Mouse (Mus musculus): Measurements from ENCODE around the gene Aldh1a3.

The Aldh1a3 gene

GRCm38 (mm10) chr7:66427437-66428161, at the start of gene Aldh1a3:
TSS of gene Aldh1a3 (minus strand) at chr7:66427517.
- DNase-seq (ENCODE audit: low spot score) = no peak

- DNase-seq (ENCODE audit: low spot score) = no peak
These were observed 49.0 kb upstream of the Aldh1a3 start for GRCm38 (mm10) chr7:66476289-66476688.

DNA sequence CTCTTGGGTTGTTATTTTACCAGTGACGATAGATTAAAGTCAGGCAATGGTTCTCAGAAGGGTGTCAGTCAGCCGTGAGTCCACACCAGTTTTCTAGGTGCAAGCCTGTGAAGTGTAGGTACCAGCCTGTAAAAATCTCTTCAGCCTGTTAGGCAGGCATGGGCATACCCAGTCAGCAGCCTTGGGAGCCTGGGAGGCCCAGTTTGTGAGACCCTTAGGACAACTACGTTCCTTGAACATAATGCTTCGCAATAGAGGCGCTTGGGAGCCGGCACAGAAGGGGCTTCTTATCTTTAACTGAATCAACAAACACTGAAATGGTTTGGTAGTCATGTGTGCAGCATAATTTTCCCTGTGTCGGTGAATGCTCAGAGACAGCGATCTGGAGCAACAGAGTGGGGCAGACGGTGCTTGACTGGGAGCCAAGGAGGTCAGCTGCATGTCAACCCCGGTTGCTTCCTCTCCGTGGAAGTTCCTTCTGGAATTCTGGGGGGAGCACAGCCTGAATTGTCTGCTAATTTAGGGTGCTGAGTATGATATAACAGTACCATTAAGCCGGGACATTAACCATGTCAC, 44.4 kb upstream of the Aldh1a3 start:
- DNase-seq (ENCODE audit: low spot score) = no peak

DNA sequence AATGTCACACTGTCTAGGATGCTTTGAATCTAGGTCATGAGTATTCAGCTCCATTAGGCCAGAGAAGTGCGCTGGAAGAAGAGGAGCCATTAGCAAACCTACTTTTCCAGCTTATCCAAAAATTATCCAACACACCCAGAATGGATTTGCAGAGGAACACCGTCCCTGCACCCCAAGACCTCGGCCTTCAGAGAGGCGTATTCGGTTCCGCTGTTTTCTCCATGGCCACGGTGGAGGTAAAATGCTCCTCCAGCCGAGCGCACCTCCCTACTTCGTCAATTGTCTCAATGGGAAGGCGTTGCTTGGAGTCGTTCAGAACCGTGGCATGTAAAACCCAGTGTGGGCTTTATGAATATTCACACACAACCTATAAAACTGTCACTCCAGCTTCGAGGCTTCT, 39.3 kb upstream of the Aldh1a3 start:
- no peak for DNase-seq (ENCODE audit: low spot score)

- DNase-seq (ENCODE audit: low spot score) = no peak
These were observed 37.9 kb upstream of the Aldh1a3 start for GRCm38 (mm10) chr7:66465241-66465640.

- no peak for DNase-seq (ENCODE audit: low spot score)
These were observed 35.8 kb upstream of the Aldh1a3 start for GRCm38 (mm10) chr7:66463081-66463480.

DNA sequence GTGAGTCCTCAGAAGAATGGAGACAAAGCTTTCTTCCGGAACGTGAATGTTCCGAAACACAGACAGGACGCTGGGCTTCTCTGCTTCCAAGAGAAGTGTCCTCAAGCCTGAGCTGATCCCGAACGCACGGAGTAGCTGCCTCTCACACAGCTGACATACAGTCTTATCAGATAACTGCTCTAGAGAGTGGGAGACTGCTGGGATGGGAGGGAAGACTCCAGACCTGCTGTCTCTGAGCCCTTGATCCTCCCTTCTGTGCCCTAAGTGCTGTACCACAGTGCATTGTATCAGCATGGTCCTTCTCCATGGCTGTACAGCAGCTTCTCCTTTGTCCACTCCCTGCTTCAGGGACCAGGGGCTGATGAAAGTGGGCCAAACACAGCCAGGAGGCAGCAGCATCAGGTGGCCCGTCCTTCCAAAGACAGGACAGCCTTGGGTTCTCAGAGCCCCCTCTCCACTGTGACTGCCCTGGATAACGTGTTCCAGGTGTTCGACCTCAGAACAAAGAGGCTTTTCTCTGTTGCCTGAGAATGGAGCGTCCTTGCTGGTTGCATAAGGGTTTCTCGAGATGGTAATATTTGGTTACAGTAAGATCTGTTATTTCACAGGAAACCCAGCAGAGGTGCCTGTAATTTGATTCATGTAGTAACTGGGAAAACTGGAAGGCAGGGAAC, 24.4 kb upstream of the Aldh1a3 start:
- no peak for DNase-seq (ENCODE audit: low spot score)

DNA sequence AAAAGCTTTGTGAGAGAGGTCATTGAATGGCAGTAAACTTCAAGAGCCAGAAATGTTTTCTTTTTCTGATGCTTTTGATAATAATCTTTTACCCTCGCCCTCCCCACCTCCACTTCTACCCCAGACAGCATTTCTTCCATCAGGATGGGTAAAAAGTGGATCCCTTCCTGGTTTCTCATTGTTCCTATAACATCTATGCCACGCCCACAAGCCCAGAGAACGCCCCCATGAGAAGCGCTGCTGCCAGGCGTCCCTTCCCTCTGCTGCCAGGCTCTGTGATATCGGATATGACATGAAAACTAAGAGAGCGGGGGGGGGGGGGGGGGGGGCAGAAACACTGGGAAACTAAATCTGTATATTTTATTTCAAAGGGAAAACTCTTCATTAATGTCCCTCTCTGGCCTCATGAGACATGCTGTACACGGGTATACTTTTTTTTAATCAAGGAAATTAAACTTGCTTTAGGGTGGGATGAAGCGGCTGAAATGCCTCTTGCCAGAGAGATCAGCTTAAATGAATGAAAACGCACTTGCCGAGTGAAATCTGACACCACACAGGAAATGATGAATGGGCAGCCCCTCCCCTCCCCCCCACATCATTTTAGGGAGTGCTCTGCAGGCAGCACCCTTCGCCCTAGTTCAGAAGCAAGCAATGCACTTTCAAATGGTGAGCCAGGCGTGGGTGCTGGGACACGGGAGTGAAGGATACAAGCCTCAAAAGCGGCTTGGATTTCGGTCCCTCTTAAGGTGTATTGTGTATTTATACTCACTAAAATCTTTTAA, 22.8 kb upstream of the Aldh1a3 start:
- DNase-seq (ENCODE audit: low spot score) = no peak

- no peak for DNase-seq (ENCODE audit: low spot score)
These were observed 21.6 kb upstream of the Aldh1a3 start for GRCm38 (mm10) chr7:66448786-66449540.

- DNase-seq (ENCODE audit: low spot score) = no peak
These were observed 21.0 kb upstream of the Aldh1a3 start for GRCm38 (mm10) chr7:66448304-66448703.

- DNase-seq (ENCODE audit: low spot score) = no peak
These were observed 19.5 kb upstream of the Aldh1a3 start for GRCm38 (mm10) chr7:66446860-66447259.

GRCm38 (mm10) chr7:66445117-66445905, 18.0 kb upstream of the Aldh1a3 start:
- DNase-seq (ENCODE audit: low spot score) = no peak

DNA sequence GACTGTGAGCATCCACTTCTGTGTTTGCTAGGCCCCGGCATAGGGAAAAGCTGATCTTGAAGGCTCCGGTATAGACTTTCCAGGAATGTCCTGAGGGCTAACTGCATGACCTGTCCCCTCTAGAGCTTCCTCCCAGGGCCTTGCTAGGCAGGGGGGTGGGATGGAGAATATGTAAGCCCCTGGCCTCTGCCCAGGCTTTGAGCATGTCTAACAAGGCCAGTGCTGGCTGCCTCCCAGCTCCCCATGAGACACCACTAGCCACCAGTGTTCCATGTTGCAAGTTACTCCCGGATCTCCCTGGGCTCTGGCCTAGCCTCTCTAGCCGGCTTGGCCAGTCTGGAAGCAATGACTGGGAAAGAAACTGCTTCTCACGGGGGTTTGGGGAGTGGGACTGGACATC, 17.4 kb upstream of the Aldh1a3 start:
- DNase-seq (ENCODE audit: low spot score) = no peak

DNA sequence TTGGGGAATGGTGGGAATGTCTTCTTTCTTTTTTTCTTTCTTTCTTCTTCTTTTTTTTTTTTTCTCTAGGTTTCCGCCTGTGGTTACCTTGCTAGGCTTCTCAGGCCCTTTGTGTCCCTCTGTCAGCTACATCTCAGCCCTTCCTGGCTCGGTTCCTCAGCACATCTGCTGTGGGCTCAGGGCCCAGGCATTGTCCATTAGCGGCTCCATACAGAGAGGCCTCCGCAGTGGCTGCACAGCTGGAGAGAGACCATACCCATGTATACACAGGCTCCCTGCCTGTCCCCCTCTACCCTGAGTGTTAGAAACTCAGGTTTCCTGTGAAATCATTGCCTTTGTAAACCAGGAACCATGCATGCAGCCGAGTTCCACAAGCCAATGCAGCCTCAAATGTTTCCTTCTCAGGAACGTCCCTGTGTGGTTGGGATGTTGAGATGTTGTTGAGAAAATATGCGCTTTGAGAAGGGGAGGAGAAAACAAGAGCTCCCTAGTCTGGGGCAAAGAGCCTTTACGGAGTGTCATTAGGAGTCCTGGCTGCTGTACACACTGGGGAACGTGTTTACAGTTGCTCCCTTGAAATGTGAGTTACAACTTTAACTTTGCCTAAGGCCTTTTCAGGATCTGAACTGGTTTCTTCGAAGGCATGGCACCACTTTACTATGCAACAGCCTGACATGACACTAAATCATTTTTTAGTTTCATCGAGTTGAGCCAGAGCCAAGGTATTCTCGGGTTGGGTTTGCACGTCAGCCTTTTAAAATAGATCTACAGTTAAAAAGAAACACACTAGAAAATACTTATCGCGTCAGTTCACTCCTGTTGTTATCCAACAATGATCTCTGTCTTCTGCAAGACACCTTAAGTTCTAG, 15.4 kb upstream of the Aldh1a3 start:
- DNase-seq (ENCODE audit: low spot score) = no peak

- DNase-seq (ENCODE audit: low spot score) = no peak
These were observed 11.7 kb upstream of the Aldh1a3 start for GRCm38 (mm10) chr7:66438787-66439669.

DNA sequence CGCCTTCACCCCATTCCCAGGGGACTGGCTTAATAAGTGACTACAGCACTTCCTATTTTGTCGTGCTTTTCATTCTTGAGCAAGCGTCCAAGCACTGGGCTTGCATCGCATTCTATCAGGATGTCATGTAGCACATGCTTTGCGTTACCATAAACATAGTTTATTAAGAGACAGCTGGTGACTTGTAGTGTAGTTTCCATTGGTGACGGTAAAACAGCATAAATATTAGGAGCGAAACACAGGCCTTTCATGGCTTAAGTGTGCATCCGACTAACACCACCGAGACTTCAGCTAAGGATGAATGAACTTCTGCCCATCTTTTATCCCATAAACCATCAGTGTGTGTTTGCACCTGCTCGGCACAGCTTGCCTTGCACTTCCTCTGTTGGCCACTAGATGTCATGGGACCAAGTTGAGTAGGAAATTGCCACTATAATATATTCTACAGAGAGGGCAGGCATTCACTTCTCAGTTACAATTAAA, 7.2 kb upstream of the Aldh1a3 start:
- DNase-seq (ENCODE audit: low spot score) = peak; percentile 8

DNA sequence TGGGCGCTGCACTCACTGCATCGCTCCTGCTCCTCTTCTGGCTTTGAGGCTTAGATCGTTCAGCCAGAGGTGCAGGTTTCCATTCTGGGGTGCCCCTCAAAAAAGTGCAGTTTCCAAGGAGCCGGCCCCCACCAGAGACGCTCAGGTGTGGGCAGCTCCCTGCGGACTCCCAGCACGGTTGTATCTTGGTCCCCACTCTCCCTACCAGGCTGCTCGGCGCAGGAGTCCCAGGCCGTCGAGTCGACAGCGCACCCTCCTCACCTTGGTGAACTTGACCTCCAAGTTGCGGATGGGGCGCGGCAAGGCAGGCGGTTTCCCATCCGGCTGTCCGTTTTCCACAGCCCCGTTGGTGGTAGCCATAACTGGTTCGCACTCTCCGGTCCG, 272 bp downstream of the Aldh1a3 start:
- no peak for DNase-seq (ENCODE audit: low spot score)

DNA sequence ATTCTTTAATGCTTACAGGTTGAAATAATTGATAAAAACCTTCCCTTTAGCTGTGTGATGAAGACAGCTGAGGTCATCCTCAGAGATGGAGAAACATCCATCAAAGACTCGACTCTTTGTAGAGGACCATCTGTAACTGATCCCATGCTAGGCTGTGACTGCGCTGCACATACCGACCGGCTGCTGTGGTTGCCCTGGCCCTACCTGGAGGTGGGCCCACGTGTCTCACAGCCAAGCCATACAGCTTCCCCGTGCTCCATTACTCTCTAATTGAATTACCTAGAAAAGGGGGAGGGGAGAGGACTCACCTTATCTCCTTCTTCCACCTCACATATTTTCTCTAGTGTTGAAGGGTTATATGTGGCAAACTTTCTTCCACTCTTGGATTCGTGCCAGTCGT, 5.4 kb downstream of the Aldh1a3 start:
- no peak for DNase-seq (ENCODE audit: low spot score)

DNA sequence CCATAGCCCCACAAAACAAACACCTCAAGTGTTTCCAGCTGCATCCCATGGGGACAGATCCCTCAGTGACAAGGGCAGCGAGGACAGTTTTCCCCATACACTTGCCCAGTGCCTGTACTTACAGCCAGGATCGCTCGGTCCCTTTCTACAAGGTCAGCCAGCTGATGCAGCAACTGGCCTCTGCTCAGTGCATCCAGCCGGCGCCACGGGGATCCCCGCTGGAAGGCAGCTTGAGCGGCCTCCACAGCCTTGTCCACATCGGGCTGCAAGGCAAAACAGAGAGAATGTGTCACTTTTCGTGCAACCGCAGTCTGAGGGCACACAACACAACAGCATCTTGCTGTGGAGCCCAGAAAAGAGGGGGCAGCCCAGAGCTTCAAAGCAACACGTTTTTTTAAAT, 8.3 kb downstream of the Aldh1a3 start:
- DNase-seq (ENCODE audit: low spot score) = no peak

All from T-cell, adult 2 months (primary cell).